Mouse (Mus musculus): ENCODE results near the gene Ctsh.

DNA sequence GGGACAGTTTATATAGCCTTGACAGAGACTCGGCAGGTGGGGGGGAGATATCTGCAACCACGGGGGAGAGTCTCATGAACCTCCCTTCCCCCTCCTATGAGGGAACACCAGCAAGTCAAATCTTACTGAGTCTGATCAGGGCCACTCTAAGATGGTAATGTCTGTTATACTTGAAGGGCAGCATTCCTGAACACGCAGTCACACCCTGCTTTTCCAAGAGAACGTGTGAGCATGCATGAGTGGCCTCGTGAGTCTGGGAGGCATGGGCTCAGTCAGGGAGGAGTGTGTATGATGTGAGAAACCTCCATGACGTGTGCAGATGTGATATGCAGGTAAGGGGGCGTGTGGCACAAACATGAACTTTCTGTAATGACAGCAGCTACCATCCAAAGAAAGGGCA lies 15.5 kb downstream of the Ctsh start:
- TF ChIP-seq CTCF (conservative IDR thresholded peaks at IDR 0.05; ENCODE audit: low read length): no peak
- TF ChIP-seq NANOG (IDR thresholded peaks at IDR 0.05; ENCODE audit: borderline replicate concordance, low read length): no peak
